Mouse (Mus musculus) CD4-positive, CD25-positive, alpha-beta regulatory T cell, adult 2 months (primary cell): ENCODE measurements around the gene Lbp.

Source experiments
- DNase-seq: peaks from one replicate; pipeline ENCODE4 v3.0.0-alpha.2; 2012; ENCODE audit warnings: low read depth, low spot score

Lbp gene

GRCm38 (mm10) chr2:158305948-158306695, at the start of gene Lbp:
Gene Lbp, plus strand, starts transcription at chr2:158306493.
- no peak for DNase-seq

- DNase-seq: no peak
These were observed 49.4 kb upstream of the Lbp start for GRCm38 (mm10) chr2:158256894-158257293.

- DNase-seq: peak; percentile 19
These were observed 48.3 kb upstream of the Lbp start, which contains the start of gene Bpi for GRCm38 (mm10) chr2:158258005-158258418. Gene Bpi, plus strand, starts transcription at chr2:158258094.

- DNase-seq: peak; percentile 77
These were observed 47.5 kb upstream of the Lbp start for GRCm38 (mm10) chr2:158258781-158259180.

- DNase-seq: no peak
These were observed 46.8 kb upstream of the Lbp start for GRCm38 (mm10) chr2:158259498-158259897.

GRCm38 (mm10) chr2:158264877-158265276, 41.4 kb upstream of the Lbp start:
- DNase-seq: no peak

GRCm38 (mm10) chr2:158270017-158270416, 36.3 kb upstream of the Lbp start:
- DNase-seq: no peak

GRCm38 (mm10) chr2:158273646-158274045, 32.6 kb upstream of the Lbp start:
- DNase-seq: peak; percentile 20

GRCm38 (mm10) chr2:158275349-158275748, 30.9 kb upstream of the Lbp start:
- DNase-seq: peak; percentile 54

GRCm38 (mm10) chr2:158275811-158276210, 30.5 kb upstream of the Lbp start:
- DNase-seq: no peak

- no peak for DNase-seq
These were observed 29.8 kb upstream of the Lbp start for GRCm38 (mm10) chr2:158276451-158276850.

- no peak for DNase-seq
These were observed 29.4 kb upstream of the Lbp start for GRCm38 (mm10) chr2:158276878-158277277.

GRCm38 (mm10) chr2:158279656-158280055, 26.6 kb upstream of the Lbp start:
- no peak for DNase-seq

- DNase-seq: no peak
These were observed 24.6 kb upstream of the Lbp start for GRCm38 (mm10) chr2:158281497-158282205.

- no peak for DNase-seq
These were observed 23.2 kb upstream of the Lbp start for GRCm38 (mm10) chr2:158283136-158283535.

- DNase-seq: no peak
These were observed 22.5 kb upstream of the Lbp start for GRCm38 (mm10) chr2:158283771-158284170.

- peak; percentile 87 for DNase-seq
These were observed 21.7 kb upstream of the Lbp start for GRCm38 (mm10) chr2:158284571-158284970.

- DNase-seq: no peak
These were observed 20.6 kb upstream of the Lbp start for GRCm38 (mm10) chr2:158285655-158286054.

GRCm38 (mm10) chr2:158295700-158296099, 10.6 kb upstream of the Lbp start:
- no peak for DNase-seq

GRCm38 (mm10) chr2:158299203-158299602, 7.1 kb upstream of the Lbp start:
- no peak for DNase-seq

GRCm38 (mm10) chr2:158299731-158300130, 6.6 kb upstream of the Lbp start:
- DNase-seq: no peak

- DNase-seq: no peak
These were observed 3.5 kb upstream of the Lbp start for GRCm38 (mm10) chr2:158302807-158303206.

- no peak for DNase-seq
These were observed 380 bp downstream of the Lbp start for GRCm38 (mm10) chr2:158306696-158307049.
